Mouse (Mus musculus) urinary bladder, postnatal 14 days (tissue): Measurements from ENCODE around the gene Pnkd.
"Not testable (repeated sequence)": the region's sequence is repeated elsewhere in the genome, so short reads cannot be mapped to it uniquely, and the experiment has no call there.

Experiments used
- DNase-seq: peaks from one replicate; pipeline ENCODE4 v3.0.0; 2021; ENCODE audit warnings: low spot score

Pnkd gene

GRCm38 (mm10) chr1:74332241-74332763 is 47.6 kb downstream of the Pnkd start:
- peak; percentile 97 for DNase-seq

GRCm38 (mm10) chr1:74332930-74333329 is 48.2 kb downstream of the Pnkd start:
- DNase-seq, result no peak

GRCm38 (mm10) chr1:74334607-74335006 is 49.9 kb downstream of the Pnkd start:
- no peak for DNase-seq

GRCm38 (mm10) chr1:74335033-74335432 is 50.3 kb downstream of the Pnkd start:
- DNase-seq, result no peak

GRCm38 (mm10) chr1:74335436-74336170 is 50.9 kb downstream of the Pnkd start:
- DNase-seq, result no peak

GRCm38 (mm10) chr1:74337241-74337771 is 52.6 kb downstream of the Pnkd start:
- no peak for DNase-seq

- DNase-seq, result no peak
Measured at GRCm38 (mm10) chr1:74338013-74338412, 53.3 kb downstream of the Pnkd start.

GRCm38 (mm10) chr1:74338626-74339025 is 53.9 kb downstream of the Pnkd start:
- no peak for DNase-seq

GRCm38 (mm10) chr1:74339917-74340316 is 55.2 kb downstream of the Pnkd start:
- no peak for DNase-seq

GRCm38 (mm10) chr1:74340361-74340764 is 55.6 kb downstream of the Pnkd start:
- DNase-seq, result peak; percentile 35

- DNase-seq, result not testable (repeated sequence)
Measured at GRCm38 (mm10) chr1:74340992-74341391, 56.3 kb downstream of the Pnkd start.

GRCm38 (mm10) chr1:74341898-74342297 is 57.2 kb downstream of the Pnkd start:
- DNase-seq, result no peak

GRCm38 (mm10) chr1:74342308-74342707 is 57.6 kb downstream of the Pnkd start:
- no peak for DNase-seq

- DNase-seq, result no peak
Measured at GRCm38 (mm10) chr1:74343161-74343560, 58.4 kb downstream of the Pnkd start.

- no peak for DNase-seq
Measured at GRCm38 (mm10) chr1:74344163-74344916, 59.6 kb downstream of the Pnkd start.

GRCm38 (mm10) chr1:74351185-74351769 is 66.5 kb downstream of the Pnkd start:
- no peak for DNase-seq

- DNase-seq, result no peak
Measured at GRCm38 (mm10) chr1:74352532-74353096, 67.9 kb downstream of the Pnkd start.

- no peak for DNase-seq
Measured at GRCm38 (mm10) chr1:74353453-74354229, 68.9 kb downstream of the Pnkd start.

GRCm38 (mm10) chr1:74357531-74357930 is 72.8 kb downstream of the Pnkd start:
- DNase-seq, result no peak

- no peak for DNase-seq
Measured at GRCm38 (mm10) chr1:74359952-74360517, 75.3 kb downstream of the Pnkd start.

- peak; percentile 83 for DNase-seq
Measured at GRCm38 (mm10) chr1:74361812-74362211, 77.1 kb downstream of the Pnkd start, which contains the start of gene Catip. TSS of gene Catip (plus strand) at chr1:74362108.
